Mouse (Mus musculus) kidney, adult 9 months (tissue): ENCODE results near the gene Clip1.
"Not testable (repeated sequence)": the region's sequence is repeated elsewhere in the genome, so short reads cannot be mapped to it uniquely, and the experiment has no call there.

Experiments used
- DNase-seq: peaks from one replicate; pipeline ENCODE4 v3.0.0; 2022

Gene Clip1

DNA sequence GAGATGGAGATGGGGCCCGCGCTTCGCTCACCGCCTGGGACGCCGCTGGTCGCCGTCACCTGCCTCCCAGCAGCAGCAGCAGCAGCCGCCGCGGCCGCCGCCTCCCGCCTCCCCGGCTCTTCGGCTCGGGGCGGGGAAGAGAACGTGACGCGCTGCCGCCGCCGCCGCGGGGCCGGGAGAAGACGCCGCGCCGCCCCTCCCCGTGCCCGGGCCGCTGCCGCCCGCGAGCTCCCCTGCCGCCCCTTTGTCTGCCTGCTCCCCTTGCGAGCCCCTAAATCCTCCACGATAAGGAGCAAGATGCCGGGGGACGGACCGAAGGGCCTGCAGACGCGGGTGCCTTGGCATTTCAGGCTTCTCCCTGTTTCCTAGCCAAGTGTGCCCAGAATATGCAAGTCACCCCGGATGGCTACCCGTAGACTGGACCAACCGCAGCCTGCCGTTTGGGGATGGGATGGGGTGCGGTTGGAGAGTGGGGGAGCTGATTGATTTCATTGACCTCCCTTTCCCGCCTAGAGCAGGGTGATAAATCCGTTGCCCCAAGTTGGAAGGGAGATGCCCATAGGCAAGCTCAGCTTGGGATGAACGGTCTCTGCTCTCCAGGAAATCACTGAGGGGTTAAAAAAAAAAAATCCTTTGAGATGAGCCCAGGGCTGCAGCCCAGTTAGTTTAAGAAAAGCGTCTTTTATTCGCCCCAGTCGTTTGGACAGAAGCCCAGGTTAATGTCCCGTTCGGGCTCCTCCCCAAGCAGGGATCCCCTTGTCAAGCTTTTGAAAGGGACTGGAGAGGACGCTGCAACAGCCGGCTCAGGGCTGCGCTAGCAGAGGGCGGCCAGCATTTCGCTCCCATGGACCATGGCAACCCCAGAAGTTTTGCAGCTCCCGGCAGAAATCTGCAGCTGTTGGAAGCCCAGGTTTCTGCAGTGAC, at the start of gene Clip1:
Gene Clip1, minus strand, starts transcription at position 398 of the 924 bp plus-strand sequence.
- peak; percentile 53 for DNase-seq

GRCm38 (mm10) chr5:123730981-123731380, 46.6 kb upstream of the Clip1 start:
- DNase-seq, result no peak

DNA sequence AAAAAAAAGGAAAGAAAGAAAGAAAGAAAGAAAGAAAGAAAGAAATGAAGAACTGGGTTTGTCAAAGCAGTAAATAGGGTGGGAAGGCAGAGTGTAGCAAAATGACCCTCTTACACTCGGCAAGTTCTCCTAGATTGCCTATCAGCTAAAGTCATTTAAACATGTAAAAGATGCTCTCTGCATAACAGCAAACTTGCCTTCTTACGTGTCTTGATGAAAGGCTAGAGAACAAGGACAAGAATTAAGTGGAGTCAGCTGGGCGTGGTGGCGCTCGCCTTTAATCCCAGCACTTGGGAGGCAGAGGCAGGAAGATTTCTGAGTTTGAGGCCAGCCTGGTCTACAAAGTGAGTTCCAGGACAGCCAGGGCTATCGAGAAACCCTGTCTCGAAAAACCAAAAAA, 39.4 kb upstream of the Clip1 start:
- DNase-seq, result not testable (repeated sequence)

DNA sequence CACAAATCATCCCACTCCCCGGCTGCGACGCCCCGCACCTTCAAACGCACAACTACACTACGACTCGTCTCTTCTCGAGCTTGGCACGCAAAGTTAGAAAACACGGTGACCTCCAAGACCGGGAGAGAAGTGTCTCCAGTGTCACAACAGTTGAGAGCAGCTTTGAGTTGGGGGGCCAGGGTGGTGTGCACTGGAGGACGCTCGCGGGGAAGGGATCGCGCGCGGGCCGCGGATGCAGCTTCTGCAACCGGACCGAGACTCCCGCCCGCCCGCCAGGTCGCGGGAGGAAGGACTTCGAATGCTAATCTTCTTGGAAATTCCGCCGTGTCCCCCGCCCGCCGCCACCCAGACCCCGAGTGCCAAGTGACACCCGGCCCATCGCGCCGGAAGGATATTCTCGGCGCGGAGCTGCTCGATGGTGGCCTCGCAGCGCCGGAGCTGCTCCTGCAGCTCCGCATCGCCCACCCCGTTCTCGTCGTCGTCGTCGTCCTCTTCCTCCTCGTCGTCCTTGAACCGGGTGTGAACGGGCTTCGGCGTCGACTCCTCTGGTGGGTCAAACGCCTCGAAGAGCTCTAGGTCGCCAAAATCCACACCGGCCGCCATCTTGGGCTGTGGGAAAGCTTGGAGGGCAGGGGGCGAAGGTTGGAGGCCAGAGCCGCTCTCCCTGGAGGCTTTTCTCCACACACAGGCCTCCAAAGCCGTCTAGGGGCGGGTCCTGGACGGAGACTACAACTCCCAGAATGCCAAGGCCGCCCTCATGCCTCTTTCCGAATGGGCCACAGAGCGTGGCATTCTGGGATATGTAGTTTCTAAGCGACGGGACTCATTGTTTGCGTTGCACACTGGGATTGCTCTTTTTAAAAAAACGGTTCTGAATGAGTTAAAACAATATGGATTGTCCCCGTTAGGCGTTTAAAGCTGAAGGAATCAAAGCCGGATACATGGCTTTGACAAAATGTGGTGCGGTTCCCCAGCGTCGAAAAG, 36.2 kb upstream of the Clip1 start, which contains the start of gene Zcchc8:
Gene Zcchc8, minus strand, starts transcription at position 773 of the 984 bp plus-strand sequence.
- DNase-seq, result peak; percentile 98

DNA sequence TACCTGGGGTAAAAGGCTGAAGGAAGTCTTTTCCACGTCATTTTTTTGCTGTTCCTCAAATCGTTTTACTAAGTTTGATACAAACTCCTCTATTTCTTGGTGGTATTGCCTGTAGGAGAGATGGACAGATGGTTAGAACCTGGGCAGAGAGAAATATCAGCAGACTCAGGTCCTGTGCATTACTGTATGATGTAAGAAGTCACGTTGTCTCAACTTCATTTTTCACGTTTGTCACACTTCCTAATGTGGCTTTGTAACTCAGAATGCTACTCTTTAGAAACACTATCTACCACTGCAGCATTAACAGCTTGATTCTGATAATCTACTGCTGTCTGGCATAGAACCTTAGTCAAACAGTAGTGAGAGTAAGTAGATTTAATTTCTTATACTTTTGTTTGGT, 30.2 kb upstream of the Clip1 start:
- DNase-seq, result no peak

DNA sequence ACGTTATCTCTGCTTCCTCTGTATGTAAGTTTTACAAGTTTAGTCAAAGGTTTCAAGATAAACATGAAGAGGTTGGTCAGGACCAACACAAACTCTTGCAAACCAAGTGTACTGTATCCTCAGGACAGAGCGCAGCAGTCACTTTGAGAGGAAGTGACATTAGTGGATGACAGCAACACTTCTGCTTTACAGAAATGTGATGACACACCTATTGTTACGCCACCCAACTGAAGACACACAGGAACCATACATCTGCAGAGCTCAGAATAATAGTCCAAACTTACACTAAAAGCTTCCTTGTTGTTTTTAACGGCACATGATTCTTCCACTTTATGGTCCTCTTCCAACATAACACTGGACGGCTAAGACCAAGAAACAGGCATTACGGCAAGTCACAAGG, 29.4 kb upstream of the Clip1 start:
- DNase-seq, result no peak

DNA sequence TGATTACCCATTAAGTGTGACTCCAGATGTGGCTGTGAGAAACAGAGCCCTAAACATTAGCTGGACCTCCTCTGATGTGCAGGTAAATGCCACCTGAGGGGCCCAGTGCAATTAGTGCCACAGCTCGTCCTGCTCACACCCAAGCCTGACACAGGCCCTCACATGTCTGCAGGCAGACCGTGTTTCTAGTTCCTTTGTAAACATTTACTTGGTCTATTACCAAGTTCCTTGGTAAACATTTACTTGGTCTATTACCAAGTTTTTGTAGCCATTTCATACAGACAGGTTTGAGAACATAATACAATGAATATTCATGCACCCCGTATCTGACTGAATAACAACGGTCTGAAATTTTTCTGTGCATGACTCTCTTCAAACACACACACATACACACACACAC, 25.2 kb upstream of the Clip1 start:
- DNase-seq, result peak; percentile 58

DNA sequence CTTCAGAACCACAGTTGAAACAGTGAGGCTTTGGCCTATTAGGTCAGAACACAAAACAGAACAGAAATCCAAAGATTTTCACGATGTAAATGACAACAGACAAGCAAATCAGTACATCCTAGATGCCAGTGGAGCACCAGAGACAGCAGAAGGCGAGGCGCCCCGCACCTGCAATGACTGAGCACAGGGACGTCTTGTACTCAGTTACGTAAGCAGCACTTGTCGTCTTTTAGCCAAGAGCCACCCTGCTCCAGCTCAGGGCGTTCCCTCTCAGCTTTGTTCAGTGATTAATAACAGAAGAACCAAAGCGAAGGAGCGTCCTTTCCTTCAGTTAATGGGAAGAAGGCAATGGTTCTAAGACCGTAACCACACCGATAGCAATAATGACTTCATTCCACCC, 24.2 kb upstream of the Clip1 start:
- DNase-seq, result peak; percentile 73

GRCm38 (mm10) chr5:123700625-123701024, 16.2 kb upstream of the Clip1 start:
- peak; percentile 61 for DNase-seq

DNA sequence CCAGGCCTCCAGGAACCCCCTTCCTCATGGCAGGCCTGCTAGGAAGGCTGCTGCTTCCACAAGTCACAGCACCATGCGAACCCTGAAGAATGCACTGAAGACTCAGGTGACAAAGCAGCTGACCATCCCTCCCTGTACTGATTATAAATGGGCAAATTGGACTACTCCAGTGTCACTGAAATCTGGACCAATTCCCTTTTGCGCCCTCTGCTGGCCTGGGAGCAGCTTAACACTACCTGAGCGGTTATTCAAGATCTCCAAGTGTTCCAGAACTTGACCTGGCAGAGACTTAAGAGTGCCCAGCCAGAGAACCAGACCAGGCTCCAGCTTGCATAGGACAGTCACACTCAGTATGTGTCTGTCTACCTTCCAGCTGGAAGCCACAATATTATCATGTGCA, 14.8 kb upstream of the Clip1 start:
- DNase-seq, result peak; percentile 79

GRCm38 (mm10) chr5:123696961-123697360, 12.5 kb upstream of the Clip1 start:
- DNase-seq, result no peak

GRCm38 (mm10) chr5:123696244-123696643, 11.8 kb upstream of the Clip1 start:
- no peak for DNase-seq

- DNase-seq, result peak; percentile 40
These were observed 10.1 kb upstream of the Clip1 start for GRCm38 (mm10) chr5:123694468-123694867.

- peak; percentile 54 for DNase-seq
These were observed 819 bp downstream of the Clip1 start for GRCm38 (mm10) chr5:123683377-123684220.

DNA sequence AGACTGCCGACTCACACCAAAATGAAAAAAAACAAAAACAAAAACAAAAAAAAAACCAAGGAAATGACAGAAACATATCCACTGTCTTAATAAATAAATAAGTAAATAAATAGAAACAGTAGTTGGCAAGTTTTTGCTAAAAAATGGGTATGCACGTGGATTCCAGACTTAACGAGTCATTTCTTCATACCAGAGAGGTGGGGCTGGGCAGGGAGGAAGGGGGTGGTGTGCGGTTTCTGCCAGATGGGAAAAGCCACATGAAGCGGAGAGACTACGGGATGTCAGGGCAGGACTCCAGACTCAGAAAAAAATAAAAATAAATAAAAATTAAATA, 1.4 kb downstream of the Clip1 start:
- DNase-seq, result peak; percentile 37

GRCm38 (mm10) chr5:123682372-123682771, 2.0 kb downstream of the Clip1 start:
- DNase-seq, result peak; percentile 40

GRCm38 (mm10) chr5:123679546-123680263, 4.7 kb downstream of the Clip1 start:
- peak; percentile 73 for DNase-seq

GRCm38 (mm10) chr5:123679106-123679505, 5.3 kb downstream of the Clip1 start:
- DNase-seq, result no peak

- DNase-seq, result peak; percentile 31
These were observed 8.7 kb downstream of the Clip1 start for GRCm38 (mm10) chr5:123675717-123676116.

DNA sequence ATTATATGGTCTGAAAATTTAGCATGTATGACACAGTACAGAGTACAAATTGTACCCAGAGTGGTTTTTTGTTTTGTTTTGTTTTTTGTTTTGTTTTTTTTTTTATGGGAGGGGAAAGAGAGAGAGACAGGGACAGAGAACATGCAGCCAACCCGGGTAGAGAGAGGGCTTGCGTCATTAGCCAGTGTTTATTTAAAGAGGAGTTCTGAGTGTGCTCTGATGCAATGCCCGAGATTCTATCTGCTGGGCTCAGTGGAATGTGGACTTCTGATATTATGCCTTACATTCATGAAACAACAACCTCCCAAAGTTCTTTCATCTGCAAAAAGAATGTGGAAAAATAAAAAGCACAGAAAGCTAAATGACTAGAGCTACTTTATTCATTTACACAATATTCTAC, 9.2 kb downstream of the Clip1 start:
- no peak for DNase-seq

DNA sequence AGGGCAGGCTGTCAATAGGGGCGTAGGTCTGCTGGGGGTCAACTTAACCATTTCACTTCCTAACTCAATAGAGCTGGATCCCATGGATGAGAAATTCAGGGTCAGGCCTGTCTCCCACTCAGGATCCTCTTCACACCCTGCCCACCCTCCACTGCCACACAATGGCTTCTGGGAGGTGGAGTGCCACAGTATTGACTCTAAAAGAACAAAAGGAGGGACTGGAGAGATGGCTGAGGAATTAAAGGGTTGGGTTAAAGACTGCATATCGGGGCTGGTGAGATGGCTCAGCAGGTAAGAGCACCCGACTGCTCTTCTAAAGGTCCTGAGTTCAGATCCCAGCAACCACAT, 13.0 kb downstream of the Clip1 start:
- DNase-seq, result no peak
